Mouse (Mus musculus): ENCODE measurements around the gene Yeats2.

Gene Yeats2

GRCm38 (mm10) chr16:20192043-20192442 lies 51.2 kb downstream of the Yeats2 start:
- DNase-seq: no peak

DNA sequence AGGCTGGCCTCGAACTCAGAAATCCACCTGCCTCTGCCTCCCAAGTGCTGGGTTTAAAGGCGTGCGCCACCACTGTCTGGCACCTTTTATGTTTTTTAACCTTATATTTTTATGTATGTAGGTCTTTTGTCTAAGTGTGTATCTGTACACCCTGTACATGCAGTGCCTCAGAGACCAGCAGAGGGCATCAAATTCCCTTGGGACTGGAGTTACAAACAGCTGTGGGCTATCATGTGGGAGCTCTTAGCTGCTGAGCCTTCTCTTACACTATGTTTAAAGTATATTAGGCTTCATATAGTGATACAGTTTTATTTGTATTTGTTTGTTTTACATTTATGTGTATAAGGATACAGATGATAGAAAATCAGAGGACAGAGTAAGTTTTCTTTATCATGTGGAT lies 54.7 kb downstream of the Yeats2 start:
- DNase-seq: no peak

DNA sequence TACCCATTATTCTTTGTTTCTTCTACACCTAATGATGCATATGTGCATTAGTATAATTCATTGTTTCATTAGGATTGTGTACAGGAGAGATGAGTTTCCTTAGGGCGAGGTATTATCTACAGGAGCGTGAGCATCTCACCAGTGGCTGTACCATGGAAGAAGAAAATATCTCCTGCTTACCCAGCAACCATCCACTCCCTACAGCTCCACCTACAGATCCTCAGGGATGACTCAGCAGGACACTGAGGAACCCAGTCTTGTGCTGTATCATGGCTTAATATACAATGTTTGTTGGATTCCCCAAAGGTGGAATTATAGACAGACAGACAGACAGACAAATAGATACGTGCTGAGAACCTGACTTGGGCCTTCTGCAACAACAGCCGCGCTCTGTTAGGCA lies 56.1 kb downstream of the Yeats2 start:
- DNase-seq: no peak

- peak; percentile 10 for DNase-seq
Measured at GRCm38 (mm10) chr16:20199501-20200201, 58.8 kb downstream of the Yeats2 start.

DNA sequence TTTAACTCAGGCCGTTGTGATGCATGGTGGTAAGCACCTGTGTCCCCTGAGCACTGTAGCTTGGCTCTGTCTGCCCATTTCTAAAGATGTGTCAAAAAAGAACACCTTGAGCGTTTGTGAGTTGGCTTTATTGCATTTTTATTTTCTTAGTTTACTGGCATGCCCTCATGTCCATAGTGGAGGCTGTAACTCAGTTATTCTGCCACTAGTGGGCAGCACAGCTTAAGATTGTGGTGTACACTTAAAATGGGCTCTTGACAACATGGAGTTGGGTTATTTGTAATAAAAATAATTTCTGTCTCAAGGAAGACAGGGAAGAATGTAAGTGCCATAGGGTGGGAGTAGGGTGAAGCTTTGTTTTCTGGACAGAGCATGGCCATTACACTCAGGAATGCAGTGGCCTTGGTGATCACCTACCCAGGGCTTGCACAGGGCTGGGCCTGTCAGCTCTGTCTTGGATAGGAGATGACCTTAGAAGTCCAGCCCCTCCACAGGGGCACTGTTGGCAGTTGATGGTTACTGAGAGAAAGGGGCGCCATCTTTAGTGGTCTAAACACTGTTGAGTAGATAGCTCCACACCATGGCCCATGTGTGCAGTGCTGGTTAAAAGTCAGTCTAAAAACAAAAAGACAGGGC lies 72.8 kb downstream of the Yeats2 start:
- peak; percentile 38 for DNase-seq

- DNase-seq: no peak
Measured at GRCm38 (mm10) chr16:20222726-20223125, 81.9 kb downstream of the Yeats2 start.

DNA sequence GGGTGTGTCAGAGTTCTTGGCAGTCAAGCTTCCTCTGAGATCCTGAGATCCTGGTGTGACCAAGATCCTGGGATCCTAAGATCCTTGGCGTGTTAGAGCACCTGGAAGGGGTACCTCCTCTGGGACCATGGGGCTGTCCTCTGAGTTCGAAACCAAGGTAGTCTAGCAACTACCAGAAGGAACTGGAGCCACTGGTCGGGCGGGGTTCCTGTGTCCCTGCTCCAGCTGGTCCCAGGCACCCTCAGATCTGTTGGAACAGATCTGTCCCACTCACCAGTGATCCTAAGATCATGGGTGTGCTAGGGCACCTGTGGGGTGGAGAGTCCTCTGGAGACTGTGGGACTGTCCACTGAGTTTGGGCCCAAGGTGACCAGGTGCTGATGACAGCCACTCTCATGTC lies 85.8 kb downstream of the Yeats2 start:
- no peak for DNase-seq

GRCm38 (mm10) chr16:20227504-20227903 lies 86.6 kb downstream of the Yeats2 start:
- no peak for DNase-seq

DNA sequence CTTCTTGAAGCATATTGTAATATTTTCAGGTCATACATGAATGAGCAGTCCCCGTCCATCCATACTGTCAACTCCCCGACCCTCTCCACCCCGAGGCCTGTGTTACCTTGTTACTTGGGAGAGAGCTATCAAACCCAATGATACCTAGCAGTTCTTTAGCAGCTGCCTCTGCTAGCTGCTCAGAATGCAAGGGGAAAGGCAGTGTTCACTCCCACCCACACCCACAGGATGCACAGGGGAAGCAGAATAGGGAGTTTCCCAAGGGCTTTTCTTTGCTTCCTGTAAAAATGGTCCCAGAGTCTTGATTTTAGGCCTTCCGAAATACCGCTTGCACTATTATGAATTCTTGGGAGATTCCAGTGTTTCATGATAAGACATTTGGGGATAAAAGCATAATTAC lies 87.3 kb downstream of the Yeats2 start:
- DNase-seq: no peak

- peak; percentile 52 for DNase-seq
Measured at GRCm38 (mm10) chr16:20234406-20234805, 93.5 kb downstream of the Yeats2 start.

DNA sequence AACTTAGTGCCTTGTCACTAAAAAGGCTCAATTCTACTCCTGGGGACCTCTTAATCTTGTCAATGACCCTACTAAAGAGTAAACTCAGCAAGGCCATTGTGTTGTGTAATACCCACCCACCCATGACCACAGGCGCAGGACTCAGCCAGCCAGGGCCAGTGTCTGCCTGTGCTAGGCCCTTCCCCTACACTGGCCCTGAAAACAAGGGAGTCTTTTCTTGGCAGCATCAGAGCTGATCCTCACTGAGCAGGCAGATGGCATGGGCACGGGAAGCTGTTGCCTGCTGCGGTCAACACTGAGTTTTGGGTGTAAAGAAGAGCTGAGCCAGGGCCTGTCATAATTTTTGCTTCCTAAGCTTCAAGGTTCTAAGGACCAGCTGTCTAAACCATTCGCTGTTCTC lies 96.6 kb downstream of the Yeats2 start:
- DNase-seq: peak; percentile 81

GRCm38 (mm10) chr16:20238646-20239045 lies 97.8 kb downstream of the Yeats2 start:
- no peak for DNase-seq

DNA sequence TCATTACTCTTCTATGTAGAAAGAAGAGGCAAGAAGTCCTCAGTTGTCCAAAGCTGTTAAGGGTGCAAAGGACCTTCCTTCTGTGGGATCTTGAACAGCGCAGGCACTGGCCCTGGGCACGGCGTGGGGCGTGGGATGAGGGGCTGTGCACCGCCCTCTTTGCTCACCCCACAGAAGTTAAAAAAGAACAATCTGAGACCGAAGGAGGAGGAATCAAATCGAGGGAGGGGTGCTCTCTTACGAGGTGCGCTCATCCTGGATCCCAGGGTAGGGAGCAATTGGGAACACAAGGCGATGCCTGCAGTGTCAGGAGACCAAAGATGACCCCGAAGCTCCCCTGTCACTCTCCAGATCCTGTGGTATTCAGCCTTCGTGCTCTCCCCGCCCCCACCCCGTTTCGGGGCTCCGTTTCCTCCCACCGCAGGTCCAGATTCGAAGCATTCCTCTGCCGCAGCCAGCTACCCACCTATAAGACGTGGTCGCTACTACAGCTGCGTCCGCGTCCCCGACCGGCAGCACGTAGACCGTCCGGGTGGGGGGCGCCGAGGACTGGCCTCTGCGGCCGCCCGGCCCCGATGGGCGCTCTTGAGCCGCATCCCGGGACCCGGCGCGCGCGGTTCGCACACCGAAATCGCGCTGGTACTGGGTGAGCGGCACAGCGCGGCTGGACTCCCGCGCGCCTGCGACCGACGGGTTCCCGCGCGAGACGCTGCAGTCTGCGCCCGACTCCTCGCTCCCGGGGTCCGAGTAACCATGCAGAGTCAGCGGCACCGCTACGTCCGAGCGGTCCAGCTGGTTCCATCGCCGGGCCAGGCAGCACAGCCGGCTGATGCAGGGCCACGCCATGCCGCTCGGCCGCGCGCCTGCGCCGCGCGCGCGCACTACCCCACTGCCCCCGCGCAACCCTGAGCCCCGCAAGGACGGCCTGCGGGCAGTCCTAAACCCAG lies 99.9 kb downstream of the Yeats2 start, which contains the start of gene Map6d1:
Map6d1 (minus strand) TSS at position 891 of the 947 bp plus-strand sequence.
- DNase-seq: peak; percentile 58

DNA sequence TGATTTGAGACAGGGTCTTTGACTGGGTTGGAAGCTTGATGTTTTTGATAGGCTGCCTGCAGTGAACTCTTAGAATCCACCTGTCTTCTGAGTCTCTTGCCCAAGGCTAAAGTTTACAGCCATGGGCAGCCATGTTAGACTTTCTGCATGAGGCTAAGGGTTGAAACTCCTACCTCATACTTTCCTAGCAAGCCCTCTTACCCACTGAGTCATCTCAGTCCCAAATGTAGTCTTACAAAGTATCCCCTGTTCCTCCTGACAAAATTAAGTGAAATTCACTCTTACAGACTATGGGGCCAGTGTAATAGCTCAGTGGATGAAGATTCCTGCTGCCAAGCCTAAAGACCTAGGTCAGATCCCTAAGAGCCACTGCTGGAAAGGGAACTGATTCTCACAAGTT lies 106.2 kb downstream of the Yeats2 start:
- no peak for DNase-seq

DNA sequence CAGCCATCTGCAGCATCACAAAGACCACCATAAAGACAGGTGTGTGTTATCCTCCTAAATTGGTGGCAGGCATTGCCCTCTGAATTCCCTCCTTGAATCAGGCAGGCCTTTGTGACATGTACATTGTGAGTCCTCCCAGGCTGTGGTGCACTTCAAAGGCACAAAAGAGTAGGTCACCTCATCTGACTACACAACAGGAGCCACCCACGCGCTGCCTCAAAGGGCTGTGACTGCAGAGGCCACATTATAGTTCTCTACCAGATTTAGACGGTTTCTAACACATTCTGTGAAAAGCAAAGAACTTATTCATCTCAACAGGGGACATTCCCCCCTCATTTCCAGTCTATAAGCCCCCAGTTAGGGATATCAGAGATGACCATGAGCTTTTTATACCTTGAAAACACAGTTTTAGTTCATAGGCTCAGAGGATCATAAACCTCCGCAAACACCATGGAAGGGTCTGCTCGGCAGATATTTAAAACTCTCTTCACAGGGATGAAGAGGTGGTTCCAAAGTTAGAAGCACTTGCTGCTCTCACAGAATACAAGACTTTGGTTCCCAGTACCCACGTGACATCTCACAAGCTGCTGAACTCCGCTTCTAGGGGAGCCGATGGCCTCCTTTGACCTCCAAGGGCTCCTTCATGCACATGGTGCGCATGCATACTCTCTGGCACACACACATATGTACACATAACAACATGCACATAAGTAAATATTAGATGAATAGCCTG lies 107.7 kb downstream of the Yeats2 start:
- DNase-seq: no peak

DNA sequence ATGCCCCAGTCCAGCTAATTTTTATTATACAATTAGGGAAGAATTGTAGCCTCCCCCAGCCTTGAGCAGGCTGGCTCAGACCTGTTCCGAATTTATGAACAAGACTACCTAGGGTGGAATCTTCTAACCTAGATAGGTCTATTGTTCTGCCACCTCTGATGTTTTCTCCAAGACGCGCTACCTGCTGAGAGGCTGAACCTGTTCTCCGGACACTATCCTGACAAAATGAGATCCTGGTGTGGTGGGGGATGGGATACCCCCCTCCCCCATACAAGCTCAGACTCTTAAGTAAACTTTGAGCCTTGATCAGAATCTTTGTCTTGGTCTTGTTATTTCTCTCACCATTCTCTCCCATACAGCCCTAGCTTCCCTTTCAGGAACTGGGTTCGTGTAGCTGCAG lies 117.1 kb downstream of the Yeats2 start:
- DNase-seq: no peak

DNA sequence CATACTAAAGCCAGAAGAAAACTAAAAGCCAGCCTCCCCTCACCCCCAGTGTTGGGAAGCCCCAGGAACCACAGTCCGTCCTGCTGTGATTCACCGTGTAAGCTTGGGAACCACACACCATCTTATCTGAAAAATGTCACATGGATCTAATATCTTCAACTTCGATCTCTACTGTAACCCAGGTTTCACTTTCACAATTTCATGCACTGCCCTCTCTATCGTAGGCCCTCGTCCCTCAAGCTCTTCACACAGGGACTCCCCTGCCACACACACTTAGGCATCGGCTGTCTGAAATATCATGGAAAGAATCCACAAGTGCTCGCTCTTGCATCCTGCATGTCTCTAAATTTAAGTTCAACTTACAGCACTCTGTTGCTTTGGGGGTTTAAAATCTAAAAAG lies 124.2 kb downstream of the Yeats2 start:
- DNase-seq: no peak

DNA sequence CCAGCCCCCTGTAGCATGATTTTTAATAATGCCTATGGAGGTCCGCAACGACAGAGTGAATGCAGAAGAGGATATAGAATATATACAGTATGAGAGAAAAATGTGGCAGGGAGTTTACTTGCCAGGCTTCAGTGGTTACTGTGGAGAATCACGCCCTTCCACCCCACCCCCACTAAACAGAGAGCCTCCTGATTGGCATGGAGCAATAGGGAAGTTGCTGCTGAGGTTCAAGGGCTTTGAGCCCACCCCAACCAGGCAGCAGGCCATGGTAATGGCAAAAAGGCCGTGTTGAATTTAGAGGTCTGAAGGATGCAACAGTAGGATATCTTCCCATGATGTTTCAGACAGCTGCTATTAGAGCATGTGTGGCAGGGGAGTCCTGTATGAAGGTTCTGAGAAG lies 130.5 kb downstream of the Yeats2 start:
- DNase-seq: no peak

GRCm38 (mm10) chr16:20272994-20273393 lies 132.1 kb downstream of the Yeats2 start:
- DNase-seq: no peak

DNA sequence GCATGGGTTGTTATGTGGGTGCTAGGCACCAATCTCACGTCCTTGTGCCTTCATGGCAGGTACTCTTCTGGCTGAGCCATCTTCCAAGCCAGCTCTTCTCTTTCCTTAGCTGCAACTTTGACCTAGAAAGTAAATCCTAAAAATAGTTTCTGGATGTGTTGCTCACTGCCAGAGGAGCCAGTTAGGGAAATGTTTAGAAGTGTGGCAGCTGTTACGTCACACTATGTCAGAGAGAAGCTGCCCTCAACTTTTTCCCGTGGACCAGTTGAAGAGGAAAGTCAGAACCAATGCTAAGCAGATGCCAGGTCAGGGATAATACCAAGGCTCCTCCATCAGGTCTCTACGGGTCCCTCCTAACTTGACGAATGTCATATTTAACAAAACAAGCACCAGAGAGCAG lies 138.5 kb downstream of the Yeats2 start:
- no peak for DNase-seq

- DNase-seq: peak; percentile 16
Measured at GRCm38 (mm10) chr16:20280238-20280637, 139.4 kb downstream of the Yeats2 start.

Data from layer of hippocampus, adult 9-11 months (tissue).